Mouse (Mus musculus): ENCODE results near the gene Retreg3. TPM values are rescaled to one million over a fixed set of nuclear protein-coding genes. Genes with fewer than 3 reads are reported as not detected.
A peak's percentile ranks its signal among the peaks of the same experiment; 100 is the strongest.

Retreg3 gene
- total RNA-seq, 2 experiments from 2014 or later = 30.3 to 31.1 TPM

DNA sequence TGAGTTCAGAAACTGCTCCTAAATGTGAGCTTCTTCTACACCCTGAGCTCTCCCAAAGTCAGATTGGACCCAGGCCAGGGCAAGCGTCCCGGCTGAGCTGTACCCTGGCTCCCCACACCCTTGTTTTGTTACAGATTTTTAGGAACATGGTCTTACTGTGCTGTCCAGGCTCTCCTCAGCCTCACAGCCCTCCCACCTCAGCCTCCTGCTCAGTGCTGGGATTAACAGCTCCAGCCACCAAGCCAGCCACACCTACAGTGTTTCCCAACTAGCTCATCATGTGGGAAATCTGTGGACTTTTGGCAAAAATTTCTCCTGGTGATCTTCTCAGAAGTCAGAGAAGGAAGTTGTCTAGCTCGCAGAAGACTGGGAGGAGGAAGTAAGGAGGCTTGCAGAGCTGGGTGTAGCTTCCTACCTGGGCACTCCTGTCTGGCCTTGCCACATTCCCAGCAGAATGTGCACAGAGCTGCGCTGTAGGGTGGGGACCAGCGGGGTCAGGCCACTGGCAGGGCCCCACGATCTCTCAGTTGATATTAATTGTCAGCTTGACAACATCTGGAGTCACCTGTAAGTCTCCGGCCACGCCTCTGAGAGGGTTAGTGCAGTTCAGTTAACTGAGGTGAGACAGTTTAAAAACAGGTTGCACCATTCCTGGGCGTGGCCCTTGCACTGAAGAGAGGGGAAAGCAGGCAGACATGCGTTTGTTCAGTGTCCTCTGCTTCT is 66.8 kb downstream of the Retreg3 start:
- peak; percentile 89 for DNase-seq
- H3K27ac ChIP-seq = peak overlapping the region; percentile 82
- no peak for TF ChIP-seq CTCF (IDR thresholded peaks at IDR 0.05)
- H3K4me3 ChIP-seq = no peak overlapping the region
- intact Hi-C loops (cut with DNase I) = no loop called here

DNA sequence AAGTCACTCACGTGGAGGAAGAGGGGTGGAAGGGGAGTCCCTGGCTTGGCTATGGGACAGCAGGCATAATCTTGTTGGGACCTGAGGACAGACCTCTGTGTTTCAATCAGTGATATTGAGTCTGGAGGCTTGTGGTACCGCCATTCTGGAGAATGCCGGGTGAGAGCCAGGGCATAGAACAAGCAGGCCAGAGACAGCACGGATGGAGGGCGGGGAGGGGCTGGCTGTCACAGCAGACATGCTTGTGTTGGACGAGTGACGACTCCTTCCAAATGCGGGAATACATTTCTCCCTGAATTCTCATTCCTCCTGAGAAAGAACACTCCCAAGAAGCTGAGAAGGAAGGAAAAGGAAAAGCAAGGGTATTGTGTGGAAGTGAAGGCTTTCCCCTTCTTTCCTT is 68.1 kb downstream of the Retreg3 start:
- Histone ChIP-seq H3K4me3 (no peak overlapping the region), H3K27ac (peak overlapping the region; percentile 82)
- intact Hi-C loops (cut with DNase I) = no loop called here
- no peak for DNase-seq
- TF ChIP-seq CTCF (IDR thresholded peaks at IDR 0.05) = no peak

DNA sequence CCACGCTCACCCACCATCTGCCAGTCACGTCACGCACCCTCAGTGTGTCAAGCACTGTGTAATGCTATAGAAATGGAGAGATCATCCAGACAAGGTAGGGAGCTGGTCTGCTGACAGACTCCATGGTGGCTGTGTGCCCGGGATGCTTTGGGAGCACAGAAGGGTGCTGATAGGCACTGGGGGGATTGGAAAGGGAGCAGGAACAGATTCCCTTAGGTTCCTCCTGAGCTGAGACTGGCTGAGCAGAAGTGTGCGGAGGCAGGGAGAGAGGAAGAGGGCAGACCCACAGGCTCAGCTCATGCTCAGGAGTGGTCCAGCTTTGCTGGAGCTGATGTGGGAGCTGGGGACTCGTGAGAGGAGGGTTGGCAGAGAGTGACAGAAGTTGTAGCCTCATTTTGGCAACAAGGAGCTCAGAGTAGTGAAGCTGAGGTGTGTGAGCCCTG is 68.6 kb downstream of the Retreg3 start:
- Histone ChIP-seq H3K27ac (peak overlapping the region; percentile 82; the same call in 1 of the 2 replicates), H3K4me3 (no peak overlapping the region)
- intact Hi-C loops (cut with DNase I) = no loop called here
- no peak for TF ChIP-seq CTCF (IDR thresholded peaks at IDR 0.05)
- DNase-seq = no peak

DNA sequence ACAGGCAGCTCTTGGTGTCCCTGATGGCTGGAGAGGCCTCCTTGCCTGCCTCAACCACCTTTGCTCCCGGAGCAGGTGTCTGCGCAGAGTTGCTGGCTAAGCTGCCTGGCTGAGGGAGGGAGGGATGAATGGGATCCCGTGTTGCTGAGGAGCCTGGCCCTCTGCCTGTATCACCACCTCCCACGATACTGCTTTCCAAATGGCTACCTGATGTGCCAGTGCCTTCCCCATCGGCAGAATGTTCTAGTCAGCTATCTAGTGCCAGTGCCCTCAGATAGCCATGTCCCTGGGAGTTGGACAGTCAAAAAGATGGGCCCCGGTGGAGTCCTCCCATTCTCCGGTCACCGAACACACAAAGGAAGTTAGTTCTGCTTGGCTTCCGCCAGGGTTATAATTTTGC is 69.3 kb downstream of the Retreg3 start:
- DNase-seq = no peak
- 0 out of 2 replicates have a peak overlapping the region, but pooled peaks have one; percentile 3 for H3K27ac ChIP-seq
- TF ChIP-seq CTCF (IDR thresholded peaks at IDR 0.05) = no peak
- intact Hi-C loops (cut with DNase I) = no loop called here
- H3K4me3 ChIP-seq = no peak overlapping the region

DNA sequence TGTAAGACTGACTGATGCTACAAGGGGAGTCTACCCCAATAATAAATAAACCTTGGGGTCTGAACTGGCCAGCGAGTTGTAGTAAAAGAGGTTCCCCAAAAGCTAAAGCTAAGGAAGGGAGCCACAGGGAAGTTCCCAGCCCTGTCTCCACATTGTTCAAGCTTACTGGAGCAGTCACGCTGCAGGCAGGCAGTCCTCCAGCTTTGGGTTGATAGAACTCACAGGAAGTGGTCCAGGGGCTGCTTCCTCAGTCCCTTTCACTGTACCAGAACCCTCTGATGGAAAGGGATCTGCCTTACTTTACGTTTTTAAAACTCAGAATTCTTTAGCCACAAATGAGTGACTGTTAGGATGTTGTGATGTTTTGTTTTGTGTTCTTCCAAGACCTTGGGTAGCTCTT is 72.2 kb downstream of the Retreg3 start:
- DNase-seq = no peak
- Histone ChIP-seq H3K4me3 (no peak overlapping the region), H3K27ac (no peak overlapping the region)
- intact Hi-C loops (cut with DNase I) = no loop called here
- TF ChIP-seq CTCF (IDR thresholded peaks at IDR 0.05) = no peak

DNA sequence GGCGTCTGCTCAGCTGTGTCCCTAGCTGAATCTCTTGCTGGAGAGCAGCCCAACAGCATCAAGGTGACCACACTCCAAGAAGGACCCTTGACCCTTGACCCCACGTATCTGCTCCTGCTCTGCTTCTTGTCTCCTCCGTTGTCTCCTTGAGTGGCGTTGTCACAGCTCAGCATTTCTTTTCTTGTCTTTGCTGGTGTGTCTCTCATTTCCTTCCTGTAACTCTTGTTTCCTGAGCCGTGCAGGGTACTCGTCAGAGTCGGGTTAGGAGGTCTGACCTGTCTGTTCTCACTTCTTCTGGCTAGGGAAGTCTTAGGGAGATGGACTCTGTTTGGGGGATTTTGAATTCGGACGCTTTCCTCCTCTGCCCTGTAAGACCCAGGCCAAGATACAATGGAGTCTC is 73.3 kb downstream of the Retreg3 start:
- TF ChIP-seq CTCF (IDR thresholded peaks at IDR 0.05) = no peak
- no peak overlapping the region for H3K27ac ChIP-seq
- intact Hi-C loops (cut with DNase I) = no loop called here
- DNase-seq = no peak
- H3K4me3 ChIP-seq = no peak overlapping the region

Small RNA genes lying within 50 kb of the gene (microRNA-seq; reads per million reads assigned to microRNA genes)
- not detected for gene Gm27626

Other genes starting within 250 kb of the Retreg3 start
- gene Stat3, start 180.4 kb downstream of the Retreg3 start, total RNA-seq (2021) = 10 to 100 TPM; 40.6 to 44.2 TPM
- 100 to 1,000 TPM; 133 to 149 TPM for gene Cavin1, start 149.0 kb downstream of the Retreg3 start, total RNA-seq (2021)
- 10 to 100 TPM; 59.6 to 65.2 TPM for gene Atp6v0a1, start 110.4 kb downstream of the Retreg3 start, total RNA-seq (2021)
- 1 to 10 TPM; 3.3 to 4.1 TPM for gene Naglu, start 49.9 kb downstream of the Retreg3 start, total RNA-seq (2021)
- under 1 TPM in 1 of 2 experiments, not detected in 1; 0.18 TPM for gene Hsd17b1, start 41.5 kb downstream of the Retreg3 start, total RNA-seq (2021)
- gene Coasy, start 37.3 kb downstream of the Retreg3 start, total RNA-seq (2021) = 1 to 10 TPM; 7.1 to 9.8 TPM
- 10 to 100 TPM; 12.5 to 14.4 TPM for gene Mlx, start 32.6 kb downstream of the Retreg3 start, total RNA-seq (2021)
- gene Psmc3ip, start 24.5 kb downstream of the Retreg3 start, total RNA-seq (2021) = 1 to 10 TPM; 1.5 to 2.2 TPM
- gene Tubg1, start within 50 bp of the Retreg3 start, total RNA-seq (2021) = 10 to 100 TPM; 22.0 to 30.2 TPM
- gene Tubg2, start 36.0 kb upstream of the Retreg3 start, total RNA-seq (2021) = 1 to 10 TPM; 2.4 to 3.6 TPM
- gene Cntnap1, start 50.6 kb upstream of the Retreg3 start, total RNA-seq (2021) = 1 to 10 TPM; 1.2 to 1.6 TPM
- gene Plekhh3, start 51.5 kb upstream of the Retreg3 start, total RNA-seq (2021) = 10 to 100 TPM; 20.7 to 35.3 TPM
- gene Ccr10, start 55.5 kb upstream of the Retreg3 start, total RNA-seq (2021) = not detected
- gene Ezh1, start 106.6 kb upstream of the Retreg3 start, total RNA-seq (2021) = 10 to 100 TPM; 25.9 to 26.3 TPM
- 10 to 100 TPM; 34.8 to 37.0 TPM for gene Ramp2, start 126.1 kb upstream of the Retreg3 start, total RNA-seq (2021)
- gene Vps25, start 133.8 kb upstream of the Retreg3 start, total RNA-seq (2021) = 10 to 100 TPM; 40.2 to 53.4 TPM
- under 1 TPM; 0.08 to 0.22 TPM for gene Wnk4, start 140.7 kb upstream of the Retreg3 start, total RNA-seq (2021)
- gene Cntd1, start 159.1 kb upstream of the Retreg3 start, total RNA-seq (2021) = under 1 TPM; 0.20 to 0.36 TPM
- gene Coa3, start 159.2 kb upstream of the Retreg3 start, total RNA-seq (2021) = 10 to 100 TPM; 63.0 to 87.7 TPM
- gene Becn1, start 182.4 kb upstream of the Retreg3 start, total RNA-seq (2021) = 10 to 100 TPM; 79.6 to 85.8 TPM
- 10 to 100 TPM; 70.0 to 71.6 TPM for gene Psme3, start 196.3 kb upstream of the Retreg3 start, total RNA-seq (2021)
- 1 to 10 TPM in 1 of 2 experiments, under 1 TPM in 1; 0.64 to 1.4 TPM for gene Aoc2, start 205.2 kb upstream of the Retreg3 start, total RNA-seq (2021)
- 1 to 10 TPM; 4.0 to 6.1 TPM for gene Aoc3, start 210.7 kb upstream of the Retreg3 start, total RNA-seq (2021)
- not detected for gene G6pc, start 247.7 kb upstream of the Retreg3 start, total RNA-seq (2021)

Measured in gastrocnemius, adult 2 months (tissue).